Mouse (Mus musculus) MEL (cell line): Measurements from ENCODE around the gene Jup. TPM values are rescaled to one million over a fixed set of nuclear protein-coding genes. Genes with fewer than 3 reads are reported as not detected.

ENCODE experiments used
- DNase-seq: peaks from one replicate; pipeline ENCODE4 v3.0.0; 2011; ENCODE audit warnings: low read depth, low spot score
- H3K27ac ChIP-seq: 2 replicates; pipeline ENCODE4 v1.5.1; 2012; ENCODE audit warnings: low read depth, mild to moderate bottlenecking, control low read depth, low read length, moderate library complexity; ENCODE audit not compliant: control insufficient read depth
- H3K27me3 ChIP-seq, 2 experiments: fragments of 150-350 bp in 1 of 2; sonication (generic) in 1 of 2; 2 replicates each; pipeline ENCODE4 v1.6.1; 2012; ENCODE audit warnings: low read length in 2 of 2, mild to moderate bottlenecking in 2 of 2, improper control_type of control experiment in 1 of 2, moderate library complexity in 1 of 2; ENCODE audit not compliant: insufficient read depth in 2 of 2, control insufficient read depth in 1 of 2
- H3K36me3 ChIP-seq, 2 experiments: 2 replicates each; pipeline ENCODE4 v1.6.1; 2012 to 2014; ENCODE audit warnings: low read length in 2 of 2, improper control_type of control experiment in 1 of 2, inconsistent platforms in 1 of 2, mild to moderate bottlenecking in 1 of 2; ENCODE audit not compliant: insufficient read depth in 2 of 2, control insufficient read depth in 1 of 2
- H3K4me1 ChIP-seq, 2 experiments: fragments of 150-350 bp in 1 of 2; sonication (generic) in 1 of 2; 2 replicates each; pipeline ENCODE4 v1.6.1; 2012; ENCODE audit warnings: low read length in 2 of 2, improper control_type of control experiment in 1 of 2, mild to moderate bottlenecking in 1 of 2; ENCODE audit not compliant: insufficient read depth in 2 of 2, control insufficient read depth in 1 of 2
- H3K4me3 ChIP-seq, 2 experiments: fragments of 150-350 bp in 1 of 2; sonication (generic) in 1 of 2; 2 replicates each; pipeline ENCODE4 v1.5.1; 2012; ENCODE audit warnings: low read depth in 2 of 2, low read length in 2 of 2, mild to moderate bottlenecking in 2 of 2, moderate library complexity in 2 of 2, control low read depth in 1 of 2, improper control_type of control experiment in 1 of 2; ENCODE audit not compliant: control insufficient read depth in 1 of 2, insufficient read depth in 1 of 2
- H3K79me2 ChIP-seq: 2 replicates; pipeline ENCODE4 v1.6.1; 2012; ENCODE audit warnings: mild to moderate bottlenecking, low read length, moderate library complexity; ENCODE audit not compliant: control insufficient read depth, poor library complexity, insufficient read depth
- H3K9ac ChIP-seq: 2 replicates; pipeline ENCODE4 v1.6.1; 2012; ENCODE audit warnings: low read depth, mild to moderate bottlenecking, control low read depth, low read length, moderate library complexity; ENCODE audit not compliant: control insufficient read depth, poor library complexity, severe bottlenecking
- H3K9me3 ChIP-seq: fragments of 150-350 bp; sonication (generic); replicated peaks from 2 replicates; pipeline ENCODE4 v1.6.1; 2012; ENCODE audit warnings: mild to moderate bottlenecking, low read length, improper control_type of control experiment, moderate library complexity; ENCODE audit not compliant: insufficient read depth
- BHLHE40 ChIP-seq: IDR thresholded peaks from 2 replicates; pipeline ENCODE4 v1.6.1; 2012; ENCODE audit warnings: low read depth, mild to moderate bottlenecking, inconsistent platforms, low read length, improper control_type of control experiment, borderline replicate concordance
- CTCF ChIP-seq, 3 experiments: IDR thresholded peaks in 2 of 3; conservative IDR thresholded peaks in 1 of 3; 2 replicates each; pipeline ENCODE4 v1.5.1; 2011 to 2012; ENCODE audit warnings: low read length in 3 of 3, low read depth in 2 of 3, mild to moderate bottlenecking in 2 of 3, improper control_type of control experiment in 1 of 3, inconsistent platforms in 1 of 3, mixed read lengths in 1 of 3, moderate library complexity in 1 of 3; ENCODE audit not compliant: control insufficient read depth in 1 of 3, insufficient read depth in 1 of 3, poor library complexity in 1 of 3, severe bottlenecking in 1 of 3
- GABPA ChIP-seq: IDR thresholded peaks from 2 replicates; pipeline ENCODE4 v1.6.1; 2012; ENCODE audit warnings: low read depth, mild to moderate bottlenecking, inconsistent platforms, low read length, improper control_type of control experiment, moderate library complexity
- HCFC1 ChIP-seq: IDR thresholded peaks from 2 replicates; pipeline ENCODE4 v1.6.1; 2012; ENCODE audit warnings: low read depth, mild to moderate bottlenecking, inconsistent platforms, low read length, improper control_type of control experiment, moderate library complexity
- JUND ChIP-seq: IDR thresholded peaks from 2 replicates; pipeline ENCODE4 v1.6.1; 2011; ENCODE audit warnings: low read depth, mild to moderate bottlenecking, improper control_type of control experiment, low read length
- MAFK ChIP-seq: IDR thresholded peaks from 2 replicates; pipeline ENCODE4 v1.6.1; 2011; ENCODE audit warnings: low read depth, mild to moderate bottlenecking, low read length, improper control_type of control experiment, borderline replicate concordance
- MXI1 ChIP-seq: IDR thresholded peaks from 2 replicates; pipeline ENCODE4 v1.6.1; 2011; ENCODE audit warnings: mild to moderate bottlenecking, low read depth, low read length, improper control_type of control experiment
- NELFE ChIP-seq: IDR thresholded peaks from 2 replicates; pipeline ENCODE4 v1.6.1; 2011; ENCODE audit warnings: low read depth, low read length, improper control_type of control experiment
- POLR2A ChIP-seq, 2 experiments: IDR thresholded peaks; 2 replicates each; pipeline ENCODE4 v1.6.1; 2011 to 2012; ENCODE audit warnings: low read length in 2 of 2, mild to moderate bottlenecking in 2 of 2, control low read depth in 1 of 2, improper control_type of control experiment in 1 of 2, low read depth in 1 of 2, moderate library complexity in 1 of 2; ENCODE audit not compliant: control insufficient read depth in 1 of 2, insufficient read depth in 1 of 2, poor library complexity in 1 of 2
- POLR2AphosphoS2 ChIP-seq: IDR thresholded peaks from 2 replicates; pipeline ENCODE4 v1.6.1; 2011; ENCODE audit warnings: low read length, improper control_type of control experiment
- RCOR1 ChIP-seq: IDR thresholded peaks from 2 replicates; pipeline ENCODE4 v1.6.1; 2012; ENCODE audit warnings: low read depth, mild to moderate bottlenecking, inconsistent platforms, low read length, improper control_type of control experiment
- SIN3A ChIP-seq: IDR thresholded peaks from 2 replicates; pipeline ENCODE4 v1.6.1; 2012; ENCODE audit warnings: low read length, improper control_type of control experiment, inconsistent platforms
- SMC3 ChIP-seq: IDR thresholded peaks from 2 replicates; pipeline ENCODE4 v1.6.1; 2011; ENCODE audit warnings: low read depth, low read length, improper control_type of control experiment
- UBTF ChIP-seq: IDR thresholded peaks from 2 replicates; pipeline ENCODE4 v1.6.1; 2012; ENCODE audit warnings: low read depth, mild to moderate bottlenecking, inconsistent platforms, low read length, improper control_type of control experiment, moderate library complexity, borderline replicate concordance; ENCODE audit not compliant: insufficient read depth
- USF2 ChIP-seq, 2 experiments: IDR thresholded peaks; 2 replicates each; pipeline ENCODE4 v1.6.1; 2011 to 2012; ENCODE audit warnings: improper control_type of control experiment in 2 of 2, low read length in 2 of 2, borderline replicate concordance in 1 of 2, inconsistent platforms in 1 of 2, low read depth in 1 of 2, mild to moderate bottlenecking in 1 of 2; ENCODE audit not compliant: insufficient read depth in 1 of 2
- ZC3H11A ChIP-seq: IDR thresholded peaks from 2 replicates; pipeline ENCODE4 v1.6.1; 2012; ENCODE audit warnings: low read depth, mild to moderate bottlenecking, inconsistent platforms, low read length, improper control_type of control experiment
- ZKSCAN1 ChIP-seq: IDR thresholded peaks from 2 replicates; pipeline ENCODE4 v1.6.1; 2012; ENCODE audit warnings: low read depth, mild to moderate bottlenecking, inconsistent platforms, low read length, improper control_type of control experiment, moderate library complexity
- ZNF384 ChIP-seq: IDR thresholded peaks from 2 replicates; pipeline ENCODE4 v1.6.1; 2012; ENCODE audit warnings: low read depth, mild to moderate bottlenecking, inconsistent platforms, low read length, improper control_type of control experiment
- polyA plus RNA-seq, 2 experiments: library from polyadenylated mRNA; stranded (reverse) in 1 of 2; unstranded in 1 of 2; fragments of >175 nt in 1 of 2; fragments of >200 nt in 1 of 2; gene quantifications; 2 replicates each; pipeline versions ENCODE4 v1.2.1 to v1.2.4; 2012; ENCODE audit warnings: low replicate concordance in 2 of 2, low read depth in 1 of 2; ENCODE audit not compliant: insufficient read length in 2 of 2, insufficient read depth in 1 of 2, missing spikeins in 1 of 2
- total RNA-seq: library from RNA; depleted of rRNA; stranded (reverse); fragments of 300-350 nt; gene quantifications from 2 replicates; pipeline ENCODE4 v1.2.3, GENCODE M21; 2012

Jup gene
- total and polyA plus RNA-seq, 3 experiments, result 1.0 to 8.5 TPM; not detected in 1

DNA sequence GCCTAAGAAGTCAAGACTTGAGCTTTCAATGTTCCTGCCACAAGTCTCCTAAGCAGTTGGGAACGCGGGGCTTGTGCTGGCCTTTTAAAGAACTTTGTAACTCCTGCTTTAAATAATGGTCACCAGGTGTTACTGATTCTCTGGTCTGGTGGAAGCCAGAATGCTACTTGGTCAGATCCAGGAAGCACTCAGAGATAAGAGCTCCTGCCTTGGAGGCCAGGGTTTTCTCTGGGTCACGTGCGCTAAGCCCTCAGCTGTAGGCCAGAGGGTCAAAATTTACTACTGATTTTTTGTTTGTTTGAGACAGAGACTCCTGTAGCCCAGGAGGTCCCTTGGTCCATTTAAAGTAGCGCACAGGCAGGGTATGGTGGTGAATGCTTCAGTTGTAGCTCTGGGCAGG is 34.4 kb upstream of the Jup start:
- Histone ChIP-seq H3K4me1 (no peaks in the 10 kb centered on the region), H3K4me3 (no peak overlapping the region), H3K79me2 (no peaks in the 10 kb centered on the region), H3K27ac (no peak overlapping the region)
- no peak for DNase-seq
- no peak for TF ChIP-seq SMC3
- no peak for TF ChIP-seq POLR2A (IDR thresholded peaks at IDR 0.05; ENCODE audit: control insufficient read depth in 1 of 2, insufficient read depth in 1 of 2, low read depth in 1 of 2, low read length in 2 of 2, poor library complexity in 1 of 2)
- no peak for TF ChIP-seq HCFC1
- no peak for TF ChIP-seq NELFE
- TF ChIP-seq, all 39 proteins: peak for 0
- H3K36me3 ChIP-seq, result no peaks in the 10 kb centered on the region
- H3K27me3 ChIP-seq, result no peaks in the 10 kb centered on the region
- no peaks in the 10 kb centered on the region for H3K9me3 ChIP-seq
- no peak overlapping the region for H3K9ac ChIP-seq

- no peak for TF ChIP-seq USF2 (IDR thresholded peaks at IDR 0.05; ENCODE audit: borderline replicate concordance in 1 of 2, insufficient read depth in 1 of 2, low read depth in 1 of 2, low read length in 2 of 2)
- no peak for TF ChIP-seq BHLHE40
- TF ChIP-seq JUND, result no peak
- no peak for TF ChIP-seq UBTF
- TF ChIP-seq MAFK, result no peak
- TF ChIP-seq ZKSCAN1, result no peak
- Histone ChIP-seq H3K27me3 (no peaks in the 10 kb centered on the region), H3K9me3 (no peaks in the 10 kb centered on the region), H3K36me3 (peaks cover 0 to 4% of the 10 kb centered on the region in 2 experiments; a peak in 2 of 4 replicates), H3K79me2 (no peaks in the 10 kb centered on the region), H3K9ac (no peak overlapping the region), H3K4me1 (peaks cover 2 to 8% of the 10 kb centered on the region in 2 experiments), H3K4me3 (no peak overlapping the region), H3K27ac (no peak overlapping the region)
- DNase-seq, result no peak
Measured at GRCm38 (mm10) chr11:100430052-100430451, 32.5 kb upstream of the Jup start.

DNA sequence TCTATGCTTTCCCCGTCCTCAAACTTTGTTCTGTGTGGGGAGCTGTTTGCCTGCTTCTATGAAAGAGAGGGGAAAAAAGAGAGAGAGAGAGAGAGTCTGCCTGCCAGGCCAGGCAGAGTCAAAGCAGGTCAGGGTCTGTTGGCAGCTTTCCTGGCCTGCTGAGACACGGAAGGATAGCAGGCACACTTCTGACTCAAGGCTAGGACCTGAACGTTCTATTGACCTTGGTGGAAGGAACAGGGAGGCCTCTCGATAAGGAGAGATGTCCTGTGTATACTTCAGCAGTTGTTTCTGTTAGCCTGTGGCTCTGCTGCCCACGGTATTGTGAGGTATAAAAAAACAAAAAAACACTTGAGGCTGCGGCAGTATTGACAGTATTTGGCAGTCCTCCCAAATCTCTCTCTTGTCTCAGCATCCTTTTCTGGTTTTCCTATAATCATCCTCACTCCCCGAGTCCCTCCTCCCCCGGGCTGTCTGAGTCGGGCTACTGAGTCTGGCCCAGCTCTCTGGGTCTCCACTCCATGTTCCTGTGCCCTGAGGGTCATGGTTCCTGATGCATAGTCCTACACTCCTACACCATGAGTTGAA is 31.1 kb upstream of the Jup start:
- H3K9me3 ChIP-seq, result no peaks in the 10 kb centered on the region
- no peak for DNase-seq
- no peak overlapping the region for H3K4me3 ChIP-seq
- H3K9ac ChIP-seq, result no peak overlapping the region
- no peak overlapping the region for H3K27ac ChIP-seq
- peaks cover 2 to 8% of the 10 kb centered on the region in 2 experiments for H3K4me1 ChIP-seq
- no peaks in the 10 kb centered on the region for H3K27me3 ChIP-seq
- no peaks in the 10 kb centered on the region for H3K79me2 ChIP-seq
- H3K36me3 ChIP-seq, result peaks cover 0 to 4% of the 10 kb centered on the region in 2 experiments; a peak in 2 of 4 replicates
- TF ChIP-seq USF2 (IDR thresholded peaks at IDR 0.05; ENCODE audit: borderline replicate concordance in 1 of 2, insufficient read depth in 1 of 2, low read depth in 1 of 2, low read length in 2 of 2), result no peak
- no peak for TF ChIP-seq CTCF (IDR thresholded peaks at IDR 0.05 in 2 of 3, conservative IDR thresholded peaks at IDR 0.05 in 1 of 3; ENCODE audit: control insufficient read depth in 1 of 3, insufficient read depth in 1 of 3, low read depth in 2 of 3, low read length in 3 of 3, poor library complexity in 1 of 3, severe bottlenecking in 1 of 3)
- TF ChIP-seq ZC3H11A, result no peak
- TF ChIP-seq GABPA, result no peak
- no peak for TF ChIP-seq ZNF384
- TF ChIP-seq POLR2AphosphoS2, result no peak
- no peak for TF ChIP-seq UBTF
- TF ChIP-seq MXI1, result no peak
- TF ChIP-seq RCOR1, result no peak
- TF ChIP-seq SIN3A, result no peak
- TF ChIP-seq POLR2A (IDR thresholded peaks at IDR 0.05; ENCODE audit: control insufficient read depth in 1 of 2, insufficient read depth in 1 of 2, low read depth in 1 of 2, low read length in 2 of 2, poor library complexity in 1 of 2), result no peak
